Mouse (Mus musculus): ENCODE results near the gene Hs2st1. TPM values are rescaled to one million over a fixed set of nuclear protein-coding genes. Genes with fewer than 3 reads are reported as not detected.

Hs2st1 gene
- polyA plus RNA-seq, 1 experiment from 2014 or later, result 25.1 TPM

GRCm38 (mm10) chr3:144545832-144546231 is 24.1 kb downstream of the Hs2st1 start:
- peaks cover 17% of the 10 kb centered on the region; the same call in 1 of the 2 replicates for H3K4me1 ChIP-seq
- H3K36me3 ChIP-seq, result no peaks in the 10 kb centered on the region
- no peak overlapping the region for H3K4me2 ChIP-seq (replicated peaks)
- no peak overlapping the region for H3K4me3 ChIP-seq
- no peaks in the 10 kb centered on the region for H3K9me3 ChIP-seq (replicated peaks)
- no peak overlapping the region for H3K27ac ChIP-seq
- 45% methylated on average over 4 of the region's 4 CpGs for WGBS
- no peak for ATAC-seq (ENCODE audit: low FRiP score)
- no peaks in the 10 kb centered on the region for H3K27me3 ChIP-seq
- H3K9ac ChIP-seq, result no peak overlapping the region

DNA sequence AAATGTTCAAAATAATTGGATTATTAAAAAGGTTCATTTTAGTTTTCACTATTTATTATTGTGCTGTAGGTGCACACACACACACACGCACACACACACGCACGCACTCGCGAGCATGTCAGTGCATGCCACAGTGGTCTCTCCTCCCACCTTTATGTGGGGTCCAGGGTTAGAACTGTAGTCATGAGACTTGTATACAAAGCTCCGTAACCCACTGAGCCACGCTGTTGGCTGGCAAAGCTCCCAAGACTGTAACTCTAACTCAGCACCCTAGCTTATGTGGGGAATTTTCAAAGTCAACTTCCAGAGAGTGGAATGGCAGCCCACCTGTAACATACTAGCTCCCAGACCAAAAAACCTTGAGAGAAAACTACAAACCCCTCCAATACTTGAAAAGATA is 24.8 kb downstream of the Hs2st1 start:
- Histone ChIP-seq H3K36me3 (no peaks in the 10 kb centered on the region), H3K27me3 (no peaks in the 10 kb centered on the region), H3K4me2 (replicated peaks) (no peak overlapping the region), H3K27ac (no peak overlapping the region), H3K9ac (no peak overlapping the region), H3K9me3 (replicated peaks) (no peaks in the 10 kb centered on the region), H3K4me3 (no peak overlapping the region), H3K4me1 (peaks cover 17% of the 10 kb centered on the region; the same call in 1 of the 2 replicates)
- no peak for ATAC-seq (ENCODE audit: low FRiP score)
- 92% methylated on average over 7 of the region's 7 CpGs for WGBS

GRCm38 (mm10) chr3:144541906-144542438 is 28.0 kb downstream of the Hs2st1 start:
- no peaks in the 10 kb centered on the region for H3K9me3 ChIP-seq (replicated peaks)
- no peak overlapping the region for H3K4me3 ChIP-seq
- H3K27ac ChIP-seq, result no peak overlapping the region
- H3K4me1 ChIP-seq, result peaks cover 13% of the 10 kb centered on the region; the same call in 1 of the 2 replicates
- ATAC-seq (ENCODE audit: low FRiP score), result no peak
- no peaks in the 10 kb centered on the region for H3K36me3 ChIP-seq
- H3K4me2 ChIP-seq (replicated peaks), result no peak overlapping the region
- no peaks in the 10 kb centered on the region for H3K27me3 ChIP-seq
- no peak overlapping the region for H3K9ac ChIP-seq
- WGBS, result 85% methylated on average over 6 of the region's 6 CpGs

- no peak overlapping the region for H3K4me2 ChIP-seq (replicated peaks)
- H3K36me3 ChIP-seq, result no peaks in the 10 kb centered on the region
- no peaks in the 10 kb centered on the region for H3K27me3 ChIP-seq
- H3K9ac ChIP-seq, result no peak overlapping the region
- H3K27ac ChIP-seq, result no peak overlapping the region
- no peaks in the 10 kb centered on the region for H3K9me3 ChIP-seq (replicated peaks)
- peaks cover 6% of the 10 kb centered on the region; the same call in 1 of the 2 replicates for H3K4me1 ChIP-seq
- WGBS, result 75% methylated on average over 3 of the region's 3 CpGs
- ATAC-seq (ENCODE audit: low FRiP score), result no peak
- H3K4me3 ChIP-seq, result no peak overlapping the region
Observed at GRCm38 (mm10) chr3:144540805-144541204, 29.2 kb downstream of the Hs2st1 start.

DNA sequence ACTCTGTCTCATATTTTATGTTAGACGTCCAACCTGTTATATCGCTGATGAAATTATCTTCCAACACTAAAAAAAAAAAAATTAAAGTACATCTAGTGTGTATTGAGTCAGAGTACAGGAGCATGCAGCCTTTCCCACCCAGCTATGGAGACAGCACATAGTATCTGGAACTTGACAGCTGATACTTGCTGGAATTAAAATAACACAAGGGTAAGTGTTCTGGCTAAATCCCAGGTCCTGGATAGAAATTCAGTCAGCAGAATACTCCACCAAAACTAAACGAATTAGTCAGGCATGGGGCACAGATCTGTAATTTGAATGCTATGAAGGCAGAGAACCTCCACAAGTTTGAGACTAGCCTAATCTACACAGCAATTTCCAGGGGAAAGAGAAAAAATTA is 30.9 kb downstream of the Hs2st1 start:
- Histone ChIP-seq H3K4me2 (replicated peaks) (no peak overlapping the region), H3K4me1 (no peaks in the 10 kb centered on the region), H3K9me3 (replicated peaks) (no peaks in the 10 kb centered on the region), H3K27me3 (no peaks in the 10 kb centered on the region), H3K27ac (no peak overlapping the region), H3K4me3 (no peak overlapping the region), H3K9ac (no peak overlapping the region), H3K36me3 (no peaks in the 10 kb centered on the region)
- ATAC-seq (ENCODE audit: low FRiP score), result no peak
- WGBS, result 84% methylated on average over 3 of the region's 3 CpGs

- Histone ChIP-seq H3K36me3 (no peaks in the 10 kb centered on the region), H3K4me2 (replicated peaks) (no peak overlapping the region), H3K27me3 (no peaks in the 10 kb centered on the region), H3K27ac (no peak overlapping the region), H3K9ac (no peak overlapping the region), H3K4me1 (no peaks in the 10 kb centered on the region), H3K9me3 (replicated peaks) (no peaks in the 10 kb centered on the region), H3K4me3 (no peak overlapping the region)
- WGBS, result 83% methylated on average over 7 of the region's 7 CpGs
- no peak for ATAC-seq (ENCODE audit: low FRiP score)
Observed at GRCm38 (mm10) chr3:144537078-144537855, 32.7 kb downstream of the Hs2st1 start.

GRCm38 (mm10) chr3:144535056-144535455 is 34.9 kb downstream of the Hs2st1 start:
- Histone ChIP-seq H3K36me3 (no peaks in the 10 kb centered on the region), H3K4me2 (replicated peaks) (no peak overlapping the region), H3K27ac (no peak overlapping the region), H3K4me3 (no peak overlapping the region), H3K27me3 (no peaks in the 10 kb centered on the region), H3K4me1 (0 out of 2 replicates have a peak, but pooled peaks cover 11% of the 10 kb centered on the region), H3K9me3 (replicated peaks) (no peaks in the 10 kb centered on the region), H3K9ac (no peak overlapping the region)
- 92% methylated on average over 4 of the region's 4 CpGs for WGBS
- ATAC-seq (ENCODE audit: low FRiP score), result no peak

GRCm38 (mm10) chr3:144531023-144531422 is 39.0 kb downstream of the Hs2st1 start:
- no peak overlapping the region for H3K27ac ChIP-seq
- H3K36me3 ChIP-seq, result no peaks in the 10 kb centered on the region
- H3K27me3 ChIP-seq, result no peaks in the 10 kb centered on the region
- no peak for ATAC-seq (ENCODE audit: low FRiP score)
- no peaks in the 10 kb centered on the region for H3K9me3 ChIP-seq (replicated peaks)
- WGBS, result 69% methylated on average over 5 of the region's 5 CpGs
- no peak overlapping the region for H3K9ac ChIP-seq
- no peak overlapping the region for H3K4me2 ChIP-seq (replicated peaks)
- 0 out of 2 replicates have a peak, but pooled peaks cover 11% of the 10 kb centered on the region for H3K4me1 ChIP-seq
- H3K4me3 ChIP-seq, result no peak overlapping the region

DNA sequence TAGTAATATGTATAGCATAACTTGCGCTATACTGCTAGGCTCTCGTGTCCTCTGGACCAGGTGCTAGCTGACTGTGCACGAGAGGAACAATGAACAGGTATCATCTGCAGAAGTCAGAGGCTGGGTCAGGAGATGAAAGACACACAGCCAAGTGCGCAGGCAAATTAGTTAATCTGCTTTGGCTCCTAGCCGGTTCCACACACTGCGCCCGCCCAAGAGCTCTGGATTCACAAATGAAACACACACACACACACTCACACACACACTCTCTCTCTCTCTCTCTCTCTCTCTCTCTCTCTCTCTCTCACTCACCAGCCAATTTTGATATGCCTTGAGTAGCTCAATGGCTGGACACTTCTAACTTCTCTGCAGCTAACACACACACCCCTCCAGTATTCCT is 42.1 kb downstream of the Hs2st1 start:
- H3K9me3 ChIP-seq (replicated peaks), result no peaks in the 10 kb centered on the region
- no peak for ATAC-seq (ENCODE audit: low FRiP score)
- H3K4me3 ChIP-seq, result no peak overlapping the region
- 0 out of 2 replicates have a peak, but pooled peaks cover 11% of the 10 kb centered on the region for H3K4me1 ChIP-seq
- 95% methylated on average over 7 of the region's 7 CpGs for WGBS
- H3K27me3 ChIP-seq, result no peaks in the 10 kb centered on the region
- H3K4me2 ChIP-seq (replicated peaks), result no peak overlapping the region
- H3K27ac ChIP-seq, result no peak overlapping the region
- no peak overlapping the region for H3K9ac ChIP-seq
- H3K36me3 ChIP-seq, result no peaks in the 10 kb centered on the region

DNA sequence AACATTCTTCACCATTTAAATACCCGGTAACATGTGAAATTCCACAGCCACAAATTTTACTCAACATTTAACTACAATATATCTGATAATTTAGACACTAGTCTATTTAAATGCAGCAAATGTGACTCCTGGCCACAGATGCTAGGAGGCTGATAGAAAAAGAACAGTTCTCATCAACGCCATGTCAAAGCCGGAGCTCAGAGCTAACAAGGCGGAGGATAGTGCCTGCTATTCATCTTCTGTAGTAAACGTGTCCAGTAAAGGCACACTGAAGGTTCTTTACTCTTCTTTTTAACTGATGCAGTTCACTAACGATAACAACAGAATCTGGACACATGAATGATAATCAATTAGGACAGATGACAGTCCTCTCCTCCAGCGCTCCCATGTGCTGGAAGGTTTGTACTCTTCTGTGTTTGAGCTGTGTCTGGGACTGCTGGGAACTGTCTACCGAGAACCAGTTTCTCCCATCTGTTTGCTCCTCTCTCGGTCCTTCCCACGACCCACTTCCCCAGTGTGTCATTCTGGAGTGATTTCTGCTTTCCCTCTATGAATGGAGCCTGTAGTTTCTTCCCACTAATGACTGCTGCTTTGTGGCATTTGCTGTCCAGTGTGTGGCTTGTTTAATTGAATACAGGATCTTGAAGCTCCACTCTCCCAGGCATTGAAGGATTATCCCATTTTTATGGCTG is 50.3 kb downstream of the Hs2st1 start:
- Histone ChIP-seq H3K36me3 (no peaks in the 10 kb centered on the region), H3K4me1 (peaks cover 7% of the 10 kb centered on the region), H3K4me2 (replicated peaks) (no peak overlapping the region), H3K9me3 (replicated peaks) (no peaks in the 10 kb centered on the region), H3K4me3 (no peak overlapping the region), H3K27ac (peak overlapping the region; percentile 57; the same call in 1 of the 2 replicates), H3K27me3 (no peaks in the 10 kb centered on the region), H3K9ac (no peak overlapping the region)
- no peak for ATAC-seq (ENCODE audit: low FRiP score)
- whole genome bisulfite sequencing, result 63% methylated on average over 10 of the region's 10 CpGs

- H3K27me3 ChIP-seq, result no peaks in the 10 kb centered on the region
- no peak overlapping the region for H3K4me3 ChIP-seq
- H3K9ac ChIP-seq, result no peak overlapping the region
- WGBS, result 77% methylated on average over 5 of the region's 5 CpGs
- H3K4me1 ChIP-seq, result peaks cover 7% of the 10 kb centered on the region
- no peak for ATAC-seq (ENCODE audit: low FRiP score)
- H3K4me2 ChIP-seq (replicated peaks), result no peak overlapping the region
- H3K36me3 ChIP-seq, result no peaks in the 10 kb centered on the region
- no peak overlapping the region for H3K27ac ChIP-seq
- H3K9me3 ChIP-seq (replicated peaks), result no peaks in the 10 kb centered on the region
Observed at GRCm38 (mm10) chr3:144518917-144519316, 51.1 kb downstream of the Hs2st1 start.

GRCm38 (mm10) chr3:144515286-144515685 is 54.7 kb downstream of the Hs2st1 start:
- H3K9ac ChIP-seq, result no peak overlapping the region
- H3K9me3 ChIP-seq (replicated peaks), result no peaks in the 10 kb centered on the region
- H3K36me3 ChIP-seq, result no peaks in the 10 kb centered on the region
- ATAC-seq (ENCODE audit: low FRiP score), result no peak
- peaks cover 9% of the 10 kb centered on the region for H3K4me1 ChIP-seq
- no peak overlapping the region for H3K27ac ChIP-seq
- no peaks in the 10 kb centered on the region for H3K27me3 ChIP-seq
- no peak overlapping the region for H3K4me3 ChIP-seq
- H3K4me2 ChIP-seq (replicated peaks), result no peak overlapping the region
- WGBS, result 79% methylated on average over 7 of the region's 7 CpGs
